Mouse (Mus musculus) liver, embryonic 18 days (tissue): Measurements from ENCODE around the gene Gm1043. TPM values are rescaled to one million over a fixed set of nuclear protein-coding genes. Genes with fewer than 3 reads are reported as not detected.

Source experiments
- polyA plus RNA-seq: library from polyadenylated mRNA; depleted of rRNA; stranded (reverse); fragments of >200 nt; gene quantifications from 2 replicates; pipeline ENCODE4 v1.2.3, GENCODE M21; 2012; rRNA removed

Gm1043 gene
- 0.01 and 0.02 TPM in 2 replicates for polyA plus RNA-seq

DNA sequence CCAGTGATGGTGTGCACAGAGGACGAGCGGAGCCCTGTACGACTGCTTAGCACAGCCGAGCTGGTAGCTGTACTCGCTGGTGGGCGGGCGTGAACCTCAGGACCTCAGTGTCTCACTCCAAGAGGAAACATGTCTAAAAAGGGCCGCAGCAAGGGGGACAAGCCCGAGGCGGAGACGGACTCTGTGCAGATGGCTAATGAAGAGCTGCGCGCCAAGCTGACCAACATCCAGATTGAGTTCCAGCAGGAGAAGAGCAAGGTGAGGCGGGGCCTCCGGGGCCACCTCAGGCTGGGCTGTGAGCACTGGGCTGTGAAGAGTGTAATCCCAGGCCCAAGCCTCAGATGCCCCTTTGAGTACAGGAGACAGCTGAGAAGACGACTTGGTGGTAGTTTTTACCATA lies at the start of gene Gm1043:
Gm1043 (plus strand) TSS at position 130 of the 400 bp plus-strand sequence.

DNA sequence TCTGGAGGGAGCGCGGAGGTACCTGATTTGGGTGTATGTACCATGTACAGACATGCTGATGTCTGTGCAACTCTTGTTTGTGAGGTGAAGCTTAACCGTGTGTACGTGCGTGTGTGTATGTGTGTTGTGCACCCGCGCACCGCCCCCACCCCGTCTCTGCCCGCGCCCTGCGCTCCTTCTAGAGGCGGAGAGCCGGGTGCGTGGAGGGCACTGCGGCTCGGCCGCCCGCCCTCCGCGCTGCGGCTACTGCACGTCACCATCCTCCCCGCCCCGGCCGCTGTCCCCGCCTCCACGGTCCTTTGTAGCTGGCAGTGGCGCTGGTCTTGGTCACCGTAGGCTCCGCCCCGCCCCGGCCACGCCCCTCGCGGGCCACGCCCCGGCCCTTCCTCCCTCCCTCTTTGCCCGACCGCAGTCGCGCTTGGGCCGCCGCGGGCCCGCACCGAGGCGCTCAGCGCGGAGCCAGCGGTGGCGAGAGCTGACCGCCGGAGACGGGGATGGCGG lies 156.5 kb downstream of the Gm1043 start, which contains the start of gene Crmp1:
Crmp1 (plus strand) TSS at position 290 of the 501 bp plus-strand sequence.

Other genes starting within 250 kb of the Gm1043 start
- 0.01 and 0.02 TPM in 2 replicates for gene Ppp2r2c, start 216.9 kb upstream of the Gm1043 start, polyA plus RNA-seq
- gene Wfs1, start 96.2 kb upstream of the Gm1043 start, polyA plus RNA-seq, result 1.8 and 2.1 TPM in 2 replicates
- gene Crmp1, start 156.6 kb downstream of the Gm1043 start, polyA plus RNA-seq, result 0.15 and 0.17 TPM in 2 replicates